Comparison of ENCODE assay signal across 11 mouse cellular contexts in genomic region chr13:92593731-92594396, GRCm38 (mm10). TPM values are rescaled to one million over a fixed set of nuclear protein-coding genes. Genes with fewer than 3 reads are reported as not detected.
DNase-seq lines count a peak whose midpoint lies in the region; ATAC-seq lines count a peak whose summit lies in the region.
"Had no signal": no experiment of that assay in that cellular context is flagged by ENCODE, and none has a peak within 500 bp of the region (broad histone marks: within the 10 kb centered on the region; RNA-seq: fewer than 3 reads in every experiment).

No protein-coding gene starts in this region.

- H3K27me3 ChIP-seq in heart, embryonic 12.5 days (replicated peaks): no peaks in the 10 kb centered on the region
- H3K27me3 ChIP-seq in forebrain, embryonic 13.5 days: no peaks in the 10 kb centered on the region
- no peaks in the 10 kb centered on the region for H3K27me3 ChIP-seq in liver, embryonic 16.5 days (ENCODE audit: control insufficient read depth, insufficient read depth, low read depth, low read length)

- H3K27ac ChIP-seq in heart, embryonic 12.5 days (ENCODE audit: poor library complexity, severe bottlenecking): peak overlapping the region; percentile 56
- H3K27ac ChIP-seq in forebrain, embryonic 13.5 days: peak overlapping the region; percentile 2
- peak overlapping the region; percentile 97 for H3K27ac ChIP-seq in liver, embryonic 16.5 days (ENCODE audit: low read length)

- H3K4me1 ChIP-seq in heart, embryonic 12.5 days (replicated peaks): peaks cover 38% of the 10 kb centered on the region
- peaks cover 37% of the 10 kb centered on the region for H3K4me1 ChIP-seq in forebrain, embryonic 13.5 days
- peaks cover 59% of the 10 kb centered on the region for H3K4me1 ChIP-seq in liver, embryonic 16.5 days (ENCODE audit: control insufficient read depth, low read depth, low read length)

- intact Hi-C loops in heart, postnatal 36 days (cut with DNase I): no loop called here

- 0 out of 2 replicates have a peak, but pooled peaks have one; percentile 40 for ATAC-seq in heart, embryonic 12.5 days (ENCODE audit: insufficient number of reproducible peaks, low FRiP score)
- no peak for ATAC-seq in forebrain, embryonic 13.5 days
- ATAC-seq in liver, embryonic 16.5 days (ENCODE audit: low read depth): no peak
- ATAC-seq in monocyte, adult 5-6 weeks (replicated peaks; ENCODE audit: insufficient number of reproducible peaks, low FRiP score, low TSS enrichment, poor library complexity, severe bottlenecking): no peak

- no peak overlapping the region for H3K9ac ChIP-seq in heart, embryonic 12.5 days
- H3K9ac ChIP-seq in forebrain, embryonic 13.5 days: no peak overlapping the region
- no peak overlapping the region for H3K9ac ChIP-seq in liver, embryonic 16.5 days (ENCODE audit: low read depth, low read length)

- H3K36me3 ChIP-seq in heart, embryonic 12.5 days: no peaks in the 10 kb centered on the region
- no peaks in the 10 kb centered on the region for H3K36me3 ChIP-seq in forebrain, embryonic 13.5 days (ENCODE audit: poor library complexity, severe bottlenecking)
- H3K36me3 ChIP-seq in liver, embryonic 16.5 days (ENCODE audit: control insufficient read depth, insufficient read depth): no peaks in the 10 kb centered on the region

- DNase-seq in heart, postnatal 36 days: no peak
- DNase-seq in Muller cell, postnatal 12 days (ENCODE audit: inconsistent ontology term): peak; percentile 32
- DNase-seq in right cerebral cortex, postnatal 10 days (ENCODE audit: low spot score in 2 of 2): no peak
- DNase-seq in c-Kit-positive CD71-positive TER-119-positive erythroid progenitor cells, embryonic 14.5 days (ENCODE audit: low spot score): no peak
- DNase-seq: thymus, adult 18-20 months had no signal

- H3K9me3 ChIP-seq in heart, embryonic 12.5 days (replicated peaks): no peaks in the 10 kb centered on the region
- H3K9me3 ChIP-seq in forebrain, embryonic 13.5 days (replicated peaks): no peaks in the 10 kb centered on the region
- no peaks in the 10 kb centered on the region for H3K9me3 ChIP-seq in liver, embryonic 16.5 days (replicated peaks; ENCODE audit: control insufficient read depth, low read length)

- WGBS in heart, embryonic 12.5 days: 21% methylated on average over 3 of the region's 3 CpGs
- 17% methylated on average over 3 of the region's 3 CpGs for WGBS in forebrain, embryonic 13.5 days
- WGBS in liver, embryonic 16.5 days (ENCODE audit: insufficient replicate concordance): 20% methylated on average over 3 of the region's 3 CpGs

- no peak overlapping the region for H3K4me3 ChIP-seq in heart, embryonic 12.5 days
- no peak overlapping the region for H3K4me3 ChIP-seq in forebrain, embryonic 13.5 days
- no peak overlapping the region for H3K4me3 ChIP-seq in liver, embryonic 16.5 days (ENCODE audit: low read depth, low read length)

- H3K4me2 ChIP-seq in heart, embryonic 12.5 days: no peak overlapping the region
- no peak overlapping the region for H3K4me2 ChIP-seq in forebrain, embryonic 13.5 days
- H3K4me2 ChIP-seq in liver, embryonic 16.5 days (ENCODE audit: low read depth, low read length): peak overlapping the region; percentile 62; the same call in 1 of the 2 replicates

RNA-seq across cellular contexts. Expression of gene Serinc5, which starts 17.0 kb away (rescaled TPM):
- 15.2 and 15.4 TPM in 2 replicates for polyA plus RNA-seq in heart, embryonic 12.5 days (2016; fragmentation: Nextera tagmentation; extraction: Ambion mirVana)
- total RNA-seq in heart, postnatal 36 days (2021): 10 to 100 TPM; 15.4 to 18.5 TPM
- polyA plus RNA-seq in forebrain, embryonic 13.5 days (2015; fragmentation: Nextera tagmentation; extraction: Ambion mirVana): 11.5 and 13.3 TPM in 2 replicates
- polyA plus RNA-seq in liver, embryonic 16.5 days (2015; fragmentation: Nextera tagmentation; extraction: Ambion mirVana): 21.5 and 21.7 TPM in 2 replicates
- 9.2 to 16.3 TPM (median 15.4 TPM) in 3 replicates for total RNA-seq in monocyte, adult 5-6 weeks (2017)

RNA-seq across cellular contexts. Expression of gene Spz1, which starts 17.9 kb away (rescaled TPM):
- not detected in 2 replicates for polyA plus RNA-seq in heart, embryonic 12.5 days (2016; fragmentation: Nextera tagmentation; extraction: Ambion mirVana)
- total RNA-seq in heart, postnatal 36 days (2021): not detected
- not detected in 2 replicates for polyA plus RNA-seq in forebrain, embryonic 13.5 days (2015; fragmentation: Nextera tagmentation; extraction: Ambion mirVana)
- polyA plus RNA-seq in liver, embryonic 16.5 days (2015; fragmentation: Nextera tagmentation; extraction: Ambion mirVana): not detected in 2 replicates
- 0.48 TPM in 1 of 3 replicates, not detected in the others for total RNA-seq in monocyte, adult 5-6 weeks (2017)
- total RNA-seq: layer of hippocampus, postnatal 14 days; megakaryocyte progenitor cell, adult 5-6 weeks had no signal

Comparison
In these comparisons a context has a peak if more than half of its experiments do, and no peak if none do; other contexts are left out.
1. H3K27ac ChIP-seq: peak in every context shown above with its lines; median percentile 97 in liver, embryonic 16.5 days; 56 in heart, embryonic 12.5 days; 2 in forebrain, embryonic 13.5 days.